Mouse (Mus musculus) thymus, adult 2 months (tissue): ENCODE results near the gene Dppa2. TPM values are rescaled to one million over a fixed set of nuclear protein-coding genes. Genes with fewer than 3 reads are reported as not detected.

Source experiments
- DNase-seq: peaks from one replicate; pipeline ENCODE4 v3.0.0; 2021
- H3K27ac ChIP-seq: fragments of 200-500 bp; 2 replicates; pipeline ENCODE4 v1.5.1; 2012; ENCODE audit warnings: low read length, control low read depth; ENCODE audit not compliant: control insufficient read depth, insufficient read depth
- H3K27me3 ChIP-seq: fragments of 200-500 bp; 2 replicates; pipeline ENCODE4 v1.6.1; 2012; ENCODE audit warnings: mild to moderate bottlenecking, low read length, moderate library complexity, mixed read lengths; ENCODE audit not compliant: control insufficient read depth, insufficient read depth
- H3K36me3 ChIP-seq: fragments of 200-500 bp; 2 replicates; pipeline ENCODE4 v1.6.1; 2012; ENCODE audit warnings: mild to moderate bottlenecking, low read length, moderate library complexity; ENCODE audit not compliant: control insufficient read depth, insufficient read depth
- H3K4me1 ChIP-seq: fragments of 200-500 bp; replicated peaks from 2 replicates; pipeline ENCODE4 v1.6.1; 2012; ENCODE audit warnings: low read length; ENCODE audit not compliant: control insufficient read depth, insufficient read depth
- H3K4me3 ChIP-seq: fragments of 200-500 bp; 2 replicates; pipeline ENCODE4 v1.5.1; 2012; ENCODE audit warnings: mild to moderate bottlenecking, low read length, control low read depth, moderate library complexity; ENCODE audit not compliant: control insufficient read depth, insufficient read depth
- CTCF ChIP-seq: fragments of 200-500 bp; IDR thresholded peaks from 2 replicates; pipeline ENCODE4 v1.5.1; 2012; ENCODE audit warnings: mild to moderate bottlenecking, control low read depth, low read length, moderate library complexity, borderline replicate concordance; ENCODE audit not compliant: control insufficient read depth, poor library complexity, insufficient read depth; ENCODE audit errors: extremely low read depth
- POLR2A ChIP-seq: fragments of 200-500 bp; IDR thresholded peaks from 2 replicates; pipeline ENCODE4 v1.6.1; 2012; ENCODE audit warnings: mild to moderate bottlenecking, low read length, control low read depth, moderate library complexity; ENCODE audit not compliant: control insufficient read depth, poor library complexity, insufficient read depth; ENCODE audit errors: extremely low read depth
- WGBS: fragments of 180-500 bp; shearing (Covaris S2); methylation state at CpG from one replicate; pipeline ENCODE4 v1.1.7; 2018; 5-methylcytosine and 5-hydroxymethylcytosine counted together
- polyA plus RNA-seq: library from polyadenylated mRNA; depleted of rRNA; stranded (reverse); fragments of >200 nt; gene quantifications from 2 replicates; pipeline ENCODE4 v1.2.3, GENCODE M21; 2012

Dppa2 gene
- polyA plus RNA-seq, 1 experiment = not detected

GRCm38 (mm10) chr16:48309912-48310630, 6.4 kb downstream of the Dppa2 start:
- Histone ChIP-seq H3K27me3 (no peaks in the 10 kb centered on the region), H3K27ac (no peak overlapping the region), H3K4me3 (no peak overlapping the region), H3K36me3 (no peaks in the 10 kb centered on the region), H3K4me1 (no peaks in the 10 kb centered on the region)
- 93% methylated on average over 12 of the region's 12 CpGs for WGBS
- TF ChIP-seq CTCF (no peak), POLR2A (no peak)
- DNase-seq = no peak

DNA sequence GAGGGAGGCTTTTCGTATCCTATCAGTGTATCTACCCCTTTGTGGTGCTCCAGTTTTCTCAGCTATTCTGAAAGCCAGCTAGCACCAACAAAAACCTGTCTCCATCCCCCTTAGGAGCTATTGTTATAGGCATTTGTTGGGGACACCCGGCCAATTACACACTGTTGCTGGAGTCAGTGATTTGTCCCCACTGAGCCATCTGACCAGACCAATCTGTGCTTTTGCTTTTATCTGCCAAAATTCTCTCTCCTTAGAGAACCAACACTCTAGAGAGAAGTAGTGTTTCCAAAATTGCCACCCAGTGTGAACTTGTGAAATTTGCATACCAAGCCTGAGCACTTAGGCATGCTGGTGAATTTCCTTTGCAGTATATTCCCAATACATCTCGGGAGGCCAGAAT, 11.6 kb downstream of the Dppa2 start:
- Histone ChIP-seq H3K27me3 (no peaks in the 10 kb centered on the region), H3K27ac (no peak overlapping the region), H3K4me3 (no peak overlapping the region), H3K36me3 (no peaks in the 10 kb centered on the region), H3K4me1 (no peaks in the 10 kb centered on the region)
- DNase-seq = no peak
- TF ChIP-seq POLR2A (no peak), CTCF (no peak)
- 94% methylated on average over 3 of the region's 3 CpGs for WGBS

- TF ChIP-seq CTCF = no peak
- no peak for DNase-seq
- no peaks in the 10 kb centered on the region for H3K36me3 ChIP-seq
- no peak overlapping the region for H3K27ac ChIP-seq
- over 99% methylated on average over 6 of the region's 6 CpGs for WGBS
- H3K4me1 ChIP-seq = no peaks in the 10 kb centered on the region
- H3K4me3 ChIP-seq = no peak overlapping the region
- no peaks in the 10 kb centered on the region for H3K27me3 ChIP-seq
Observed at GRCm38 (mm10) chr16:48320781-48321180, 17.1 kb downstream of the Dppa2 start.

GRCm38 (mm10) chr16:48323133-48323532, 19.4 kb downstream of the Dppa2 start:
- Histone ChIP-seq H3K36me3 (no peaks in the 10 kb centered on the region), H3K4me3 (no peak overlapping the region), H3K27me3 (no peaks in the 10 kb centered on the region), H3K4me1 (no peaks in the 10 kb centered on the region), H3K27ac (no peak overlapping the region)
- no peak for DNase-seq
- WGBS = 93% methylated on average over 6 of the region's 6 CpGs
- TF ChIP-seq CTCF = no peak
- TF ChIP-seq POLR2A = no peak

DNA sequence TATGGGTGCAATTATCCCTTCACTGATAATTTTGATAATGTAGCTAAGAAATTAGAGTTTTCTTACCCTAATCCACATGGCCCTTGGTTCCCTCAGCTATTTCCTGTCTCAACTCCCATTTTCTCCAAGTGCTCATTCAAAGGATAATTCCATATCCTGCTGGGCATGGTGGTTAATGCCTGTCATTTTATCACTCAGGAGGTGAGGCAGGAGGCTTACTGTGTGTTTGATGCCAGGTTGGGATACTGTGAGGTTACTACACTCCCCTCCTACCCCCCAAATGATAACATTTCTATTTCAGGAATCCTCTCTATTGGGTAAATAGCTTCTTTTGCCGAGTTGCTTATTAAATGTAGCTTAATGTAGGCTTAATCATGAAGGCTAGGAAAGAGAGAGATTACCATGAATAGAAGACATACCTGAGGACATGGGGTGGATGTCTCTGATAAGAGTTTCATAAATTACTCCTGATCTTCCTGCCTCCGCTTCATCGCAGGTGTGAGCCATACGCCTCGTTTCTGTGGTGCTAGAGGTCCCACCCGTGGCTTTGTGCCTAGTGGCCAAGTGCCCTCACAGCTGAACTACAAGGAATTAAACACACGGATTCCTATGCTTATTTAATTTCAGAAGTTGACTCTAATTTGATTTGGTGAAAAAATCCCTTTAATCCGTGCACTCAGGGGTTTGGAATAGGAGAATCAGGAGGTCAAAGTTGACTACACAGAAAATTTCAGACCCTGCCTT, 20.1 kb downstream of the Dppa2 start:
- no peaks in the 10 kb centered on the region for H3K27me3 ChIP-seq
- no peak for DNase-seq
- WGBS = 90% methylated on average over 8 of the region's 8 CpGs
- H3K27ac ChIP-seq = no peak overlapping the region
- TF ChIP-seq CTCF = no peak
- TF ChIP-seq POLR2A = no peak
- H3K36me3 ChIP-seq = no peaks in the 10 kb centered on the region
- no peak overlapping the region for H3K4me3 ChIP-seq
- no peaks in the 10 kb centered on the region for H3K4me1 ChIP-seq

GRCm38 (mm10) chr16:48326903-48327302, 23.2 kb downstream of the Dppa2 start:
- DNase-seq = no peak
- no peak overlapping the region for H3K4me3 ChIP-seq
- no peak overlapping the region for H3K27ac ChIP-seq
- H3K27me3 ChIP-seq = no peaks in the 10 kb centered on the region
- whole genome bisulfite sequencing = 82% methylated on average over 5 of the region's 5 CpGs
- no peaks in the 10 kb centered on the region for H3K4me1 ChIP-seq
- TF ChIP-seq POLR2A = no peak
- TF ChIP-seq CTCF = no peak
- H3K36me3 ChIP-seq = no peaks in the 10 kb centered on the region

DNA sequence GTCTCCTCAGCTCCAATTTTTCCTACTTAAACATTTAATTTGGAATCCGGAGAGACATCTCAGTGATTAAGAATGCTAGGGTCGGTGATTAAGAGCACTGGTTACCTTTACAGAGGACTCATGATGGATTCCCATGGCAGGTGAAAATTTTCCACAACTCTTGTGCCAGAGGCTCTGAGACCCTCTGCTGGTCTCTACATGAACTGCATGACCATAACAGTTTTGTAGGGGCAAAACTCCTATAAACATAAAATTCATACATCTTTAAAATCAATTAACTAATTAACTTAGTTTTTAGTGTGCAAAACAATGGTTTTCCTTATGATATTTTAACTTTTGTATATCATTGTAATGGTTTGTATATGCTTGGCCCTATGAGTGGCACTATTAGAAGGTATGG, 24.7 kb downstream of the Dppa2 start:
- DNase-seq = no peak
- WGBS = 98% methylated on average over 2 of the region's 2 CpGs
- H3K27ac ChIP-seq = no peak overlapping the region
- H3K4me3 ChIP-seq = no peak overlapping the region
- no peaks in the 10 kb centered on the region for H3K36me3 ChIP-seq
- H3K27me3 ChIP-seq = no peaks in the 10 kb centered on the region
- no peak for TF ChIP-seq POLR2A
- no peak for TF ChIP-seq CTCF
- no peaks in the 10 kb centered on the region for H3K4me1 ChIP-seq
